Mouse (Mus musculus) MEL-GATA-1-ER (cell line): Measurements from ENCODE around the gene Susd6.
A peak's percentile ranks its signal among the peaks of the same experiment; 100 is the strongest.

Source experiments
- DNase-seq: peaks from one replicate; pipeline ENCODE4 v3.0.0-alpha.2; 2012; ENCODE audit warnings: low read depth; ENCODE audit errors: extremely low read depth

Gene Susd6

DNA sequence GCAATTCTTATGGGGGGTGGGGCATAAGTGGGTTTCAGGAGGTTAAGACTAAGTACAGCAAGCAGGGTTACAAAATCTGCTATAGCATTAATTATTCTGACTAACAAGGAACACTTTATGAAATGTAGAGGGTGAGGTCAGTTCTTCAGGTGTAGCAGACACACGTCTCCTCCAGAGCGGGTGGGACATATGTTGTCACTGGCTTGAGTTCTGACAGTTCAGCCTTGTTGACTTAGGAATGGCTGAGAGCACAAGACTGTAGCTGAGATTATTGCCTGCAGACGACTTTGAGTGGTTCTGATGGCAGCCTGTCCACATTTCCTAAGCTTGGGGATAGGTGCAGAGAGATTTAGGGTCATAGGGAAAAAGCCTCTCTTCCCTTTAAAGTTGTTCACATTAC, 47.3 kb downstream of the Susd6 start:
- DNase-seq, result no peak

DNA sequence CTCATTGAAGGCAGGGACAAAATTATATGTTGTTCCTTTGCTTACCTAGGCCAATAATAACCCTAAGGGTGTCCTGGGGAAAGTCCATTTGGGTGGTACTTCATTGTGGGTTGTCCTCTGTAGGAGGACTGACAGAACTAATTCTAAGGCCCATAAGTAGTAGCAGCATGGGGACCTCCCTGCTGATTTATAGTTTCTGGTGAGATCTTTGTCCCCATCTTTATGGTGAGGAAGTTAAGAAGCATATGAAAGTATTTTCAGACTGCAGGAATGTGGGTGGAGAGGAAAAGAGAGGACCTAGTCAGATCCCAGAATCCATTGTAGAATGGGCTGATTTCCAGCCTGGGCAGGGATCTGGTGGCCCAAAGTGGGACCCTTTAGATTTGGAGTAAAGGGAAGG, 48.0 kb downstream of the Susd6 start:
- no peak for DNase-seq

DNA sequence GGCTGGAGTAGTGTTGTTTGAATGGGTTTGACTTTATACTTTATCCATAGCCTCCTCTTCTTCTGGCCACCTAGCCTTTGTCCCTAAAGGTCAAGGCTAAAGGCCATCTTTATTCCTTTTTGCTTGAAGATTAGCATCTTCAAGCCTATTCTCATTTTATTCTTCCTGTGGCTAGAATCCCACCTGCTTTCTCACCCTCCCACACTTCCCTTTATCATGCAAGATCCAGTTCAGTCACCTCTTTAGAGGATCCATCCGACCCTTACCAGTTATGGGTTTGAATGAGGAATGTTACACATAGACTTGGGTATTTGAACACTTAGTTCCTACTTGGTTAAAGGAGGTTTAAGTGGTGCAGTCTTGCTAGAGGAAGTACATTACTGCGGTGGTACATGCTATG, 48.5 kb downstream of the Susd6 start:
- no peak for DNase-seq

DNA sequence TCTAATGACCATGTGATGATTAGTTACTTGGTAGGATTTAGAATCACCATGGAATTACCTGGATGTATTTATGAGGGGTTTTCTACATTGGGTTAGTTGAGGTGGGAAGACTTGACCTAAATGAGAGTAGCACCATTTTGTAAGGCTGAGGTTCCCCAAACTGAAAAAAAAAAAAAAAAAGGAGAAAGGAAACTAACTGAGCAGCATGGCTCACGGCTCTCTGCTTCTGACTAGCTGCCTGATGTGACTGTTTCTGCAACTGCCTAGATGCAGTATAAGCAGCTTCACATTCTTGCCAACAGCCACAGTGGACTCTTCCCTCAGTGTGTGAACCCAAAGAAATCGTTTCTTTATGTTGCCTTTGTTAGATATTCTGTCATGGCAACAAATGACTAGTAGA, 49.3 kb downstream of the Susd6 start:
- no peak for DNase-seq

DNA sequence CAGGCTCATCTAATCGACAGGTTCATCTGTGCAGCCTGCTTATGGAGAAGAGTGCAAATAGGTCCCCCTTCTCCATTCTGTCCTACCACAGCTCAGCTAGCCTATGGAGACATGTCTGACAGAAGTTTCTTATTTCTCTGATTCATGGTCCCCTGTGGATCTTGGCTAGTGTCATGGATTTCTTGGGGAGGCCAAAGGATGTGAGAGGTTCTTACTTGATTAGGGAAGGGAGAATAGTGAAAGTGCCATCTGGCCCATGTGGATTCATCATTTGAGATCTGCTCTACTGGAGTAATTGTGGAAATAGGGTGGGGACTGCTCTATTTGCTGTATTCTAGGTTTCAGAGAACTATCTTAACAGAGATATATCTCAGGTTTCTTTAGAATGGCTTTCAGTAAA, 51.3 kb downstream of the Susd6 start:
- DNase-seq, result no peak

GRCm38 (mm10) chr12:80842609-80843008, 52.3 kb downstream of the Susd6 start:
- DNase-seq, result no peak

DNA sequence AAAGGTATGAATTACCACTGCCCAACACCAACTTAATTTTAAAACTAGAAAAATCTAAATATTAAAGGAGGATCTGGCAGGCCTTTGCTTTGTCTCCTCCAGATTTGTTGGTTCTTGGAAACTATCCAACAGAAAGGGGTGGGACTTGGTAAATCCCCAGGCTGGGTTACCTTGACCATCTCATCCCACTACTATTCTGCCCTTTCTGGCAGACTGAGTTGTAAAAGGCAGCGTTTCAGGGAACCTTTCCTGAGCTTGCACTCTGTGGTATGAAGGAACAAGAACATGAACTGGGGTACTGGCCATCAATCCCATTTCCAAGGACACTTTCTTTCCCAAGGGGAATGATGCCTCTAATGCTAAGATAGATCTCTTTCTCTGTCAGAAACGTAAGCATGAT, 52.9 kb downstream of the Susd6 start:
- no peak for DNase-seq

DNA sequence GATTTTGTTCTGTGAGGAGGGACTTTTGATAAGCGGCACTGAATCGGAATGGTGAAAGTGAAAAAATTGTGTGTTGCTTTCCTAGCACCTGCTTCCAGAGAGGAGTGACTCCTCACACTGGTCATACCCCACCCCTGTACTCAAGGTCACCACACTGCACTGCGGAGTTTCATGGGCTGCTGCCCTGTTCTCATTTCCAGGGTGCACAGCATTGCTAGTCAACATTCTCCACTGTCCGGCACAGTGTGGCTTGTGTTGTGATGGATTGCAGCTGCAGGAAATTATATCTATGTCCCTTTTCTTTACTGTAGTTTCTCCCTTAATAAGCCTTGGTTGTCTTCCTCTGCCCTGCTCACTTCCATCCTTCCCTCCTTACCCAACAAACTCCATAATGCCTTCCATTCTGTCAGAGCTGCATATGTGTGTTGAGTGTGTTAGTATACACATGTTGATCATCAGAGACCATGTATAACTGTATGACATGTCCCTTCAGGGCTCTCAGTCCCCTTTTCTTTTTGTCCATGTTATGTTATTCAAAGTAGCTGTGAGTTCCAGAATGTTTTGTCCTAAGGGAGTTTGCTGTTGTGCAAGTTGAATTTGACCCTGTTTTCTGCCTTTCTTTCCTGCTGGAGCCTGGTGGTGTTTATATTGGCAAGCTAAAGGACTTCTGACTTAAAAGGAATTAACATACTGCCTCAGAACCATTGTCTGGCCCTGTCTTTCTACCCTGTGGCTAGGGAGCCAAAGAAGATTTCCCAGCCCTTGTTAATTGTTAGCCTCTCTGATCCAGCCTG, 53.5 kb downstream of the Susd6 start:
- DNase-seq, result no peak

- no peak for DNase-seq
Measured at GRCm38 (mm10) chr12:80845901-80846300, 55.6 kb downstream of the Susd6 start.

- peak; percentile 43 for DNase-seq
Measured at GRCm38 (mm10) chr12:80846861-80847268, 56.6 kb downstream of the Susd6 start.

GRCm38 (mm10) chr12:80852001-80852400, 61.7 kb downstream of the Susd6 start:
- no peak for DNase-seq

- no peak for DNase-seq
Measured at GRCm38 (mm10) chr12:80853737-80854136, 63.4 kb downstream of the Susd6 start.

GRCm38 (mm10) chr12:80854671-80855070, 64.4 kb downstream of the Susd6 start:
- DNase-seq, result no peak

- no peak for DNase-seq
Measured at GRCm38 (mm10) chr12:80855100-80855499, 64.8 kb downstream of the Susd6 start.

DNA sequence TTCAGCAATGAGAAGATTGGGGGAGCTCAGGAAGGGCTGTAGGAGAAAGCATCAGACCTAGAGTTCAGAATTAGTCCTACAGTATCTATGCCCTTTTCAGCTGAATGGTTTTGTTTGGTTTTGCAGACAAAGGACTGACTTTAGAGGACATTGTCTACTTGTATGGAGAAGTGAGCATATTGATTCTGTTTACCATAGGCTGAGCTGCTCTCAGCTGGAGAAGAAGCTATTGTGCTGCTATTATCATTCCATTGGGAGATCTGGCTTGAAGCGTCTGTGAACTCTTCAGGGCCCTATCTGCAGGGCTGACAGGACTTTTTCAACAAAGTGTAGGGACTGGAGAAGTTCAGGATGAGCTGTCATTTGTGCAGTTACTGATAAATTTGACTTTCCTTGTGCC, 65.3 kb downstream of the Susd6 start:
- no peak for DNase-seq

- no peak for DNase-seq
Measured at GRCm38 (mm10) chr12:80857636-80858293, 67.5 kb downstream of the Susd6 start.

DNA sequence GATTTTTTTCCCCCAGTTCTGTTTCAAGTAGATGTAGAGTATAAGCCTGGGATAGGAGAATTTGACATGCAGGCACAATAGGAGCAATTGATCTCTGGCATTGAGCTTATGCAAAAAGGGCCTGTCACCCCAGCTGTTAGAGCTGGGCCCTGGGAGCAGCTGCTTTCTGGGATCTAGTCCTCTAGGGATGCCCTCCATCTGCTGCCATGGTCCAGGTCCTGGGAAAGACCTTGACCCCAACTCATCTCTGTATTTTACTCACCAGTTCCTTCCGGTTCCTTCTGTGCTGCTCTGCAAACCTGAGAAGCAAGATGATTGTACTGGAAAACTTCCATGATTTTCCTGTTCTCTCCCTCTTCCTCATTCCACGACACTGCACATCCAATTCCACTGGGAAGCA, 68.0 kb downstream of the Susd6 start:
- no peak for DNase-seq

GRCm38 (mm10) chr12:80861916-80862315, 71.6 kb downstream of the Susd6 start:
- DNase-seq, result no peak

DNA sequence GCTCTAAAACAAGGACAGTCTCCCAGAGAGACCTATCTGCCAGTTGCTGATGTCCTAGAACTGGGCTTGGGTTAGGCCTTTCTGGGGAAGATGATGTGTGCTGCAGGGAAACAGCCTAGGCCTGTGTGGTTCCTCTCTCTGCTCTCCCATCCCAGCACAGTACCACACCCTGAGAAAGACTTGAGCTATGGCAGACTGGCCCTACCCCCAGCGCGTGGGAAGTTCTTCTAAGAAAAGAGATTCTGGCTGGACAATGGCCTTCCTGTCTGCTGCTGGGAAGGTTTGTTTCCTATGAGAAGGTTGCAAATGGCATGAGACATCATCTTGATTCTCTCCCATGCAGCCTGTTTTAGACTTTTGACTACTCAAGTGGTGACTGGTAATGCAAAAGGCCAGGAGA, 73.1 kb downstream of the Susd6 start:
- no peak for DNase-seq

DNA sequence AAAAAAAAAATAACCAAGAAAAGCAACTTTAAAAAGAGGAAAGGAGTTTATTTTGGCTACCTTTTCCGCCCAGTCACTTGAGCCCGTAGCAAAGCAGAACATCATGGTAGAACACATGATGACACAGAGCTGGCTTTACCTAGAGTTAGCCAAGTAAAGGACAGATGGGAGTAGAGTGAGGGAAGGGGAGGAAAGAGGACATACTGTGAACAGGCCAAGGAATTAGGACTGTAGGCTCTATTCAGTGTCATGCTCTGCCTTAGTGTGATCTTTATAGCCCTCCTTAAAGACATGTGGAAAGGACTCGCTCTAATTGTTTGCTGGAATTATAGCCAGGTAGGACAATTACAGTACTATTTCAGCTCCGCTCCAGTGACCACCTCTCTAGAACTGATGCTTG, 74.9 kb downstream of the Susd6 start:
- no peak for DNase-seq

GRCm38 (mm10) chr12:80866023-80866422, 75.7 kb downstream of the Susd6 start:
- DNase-seq, result no peak

GRCm38 (mm10) chr12:80867083-80867482, 76.8 kb downstream of the Susd6 start:
- no peak for DNase-seq

DNA sequence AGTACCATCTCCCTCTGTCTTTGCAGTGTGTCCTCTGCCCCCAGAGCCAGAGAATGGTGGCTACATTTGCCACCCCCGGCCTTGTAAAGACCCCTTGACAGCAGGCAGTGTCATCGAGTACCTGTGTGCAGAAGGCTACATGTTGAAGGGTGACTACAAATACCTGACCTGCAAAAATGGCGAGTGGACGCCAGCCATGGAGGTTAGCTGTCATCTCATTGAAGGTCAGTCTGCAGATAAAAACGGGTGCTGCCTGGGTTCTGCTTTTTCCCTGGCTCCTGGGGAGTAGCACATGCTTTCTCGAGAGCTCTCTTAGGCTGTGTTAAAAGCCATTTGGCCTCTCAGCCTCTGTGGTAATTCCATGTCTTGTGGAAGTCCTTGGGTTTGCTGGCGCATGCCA, 78.1 kb downstream of the Susd6 start:
- no peak for DNase-seq
